In genomic region chr13:104615999-104616810, GRCm38 (mm10) we compare ENCODE assay signal across 14 mouse cellular contexts.
DNase-seq lines count a peak whose midpoint lies in the region; ATAC-seq and TF ChIP-seq lines count a peak whose summit lies in the region.
"Had no signal": no experiment of that assay in that cellular context is flagged by ENCODE, and none has a peak within 500 bp of the region (broad histone marks: within the 10 kb centered on the region; RNA-seq: fewer than 3 reads in every experiment).

No protein-coding gene starts in this region.

- no peak overlapping the region for H3K4me3 ChIP-seq in heart, embryonic 10.5 days
- no peak overlapping the region for H3K4me3 ChIP-seq in forebrain, embryonic 15.5 days
- H3K4me3 ChIP-seq in hindbrain, postnatal 0 days (ENCODE audit: low read length) = no peak overlapping the region

- peak; percentile 42 for DNase-seq in heart, embryonic 10.5 days (ENCODE audit: low spot score)
- no peak for DNase-seq in heart, adult 8-10 months (ENCODE audit: low spot score)
- DNase-seq in MN1 (ENCODE audit: low spot score) = peak; percentile 30
- peak; percentile 18 for DNase-seq in hindbrain, postnatal 0 days (ENCODE audit: low spot score)
- DNase-seq in gastrocnemius, postnatal 10 days = no peak
- no peak for DNase-seq in frontal cortex, postnatal 14 days (ENCODE audit: low spot score in 2 of 2)
- no peak for DNase-seq in layer of hippocampus, postnatal 25 days (ENCODE audit: extremely low spot score in 1 of 2, low spot score in 1 of 2)
- DNase-seq: adrenal gland, postnatal 36 days; heart, adult 18-20 months; heart, postnatal 14 days; kidney, adult 18-20 months; lung, postnatal 14 days had no signal

- no peaks in the 10 kb centered on the region for H3K27me3 ChIP-seq in heart, embryonic 10.5 days (ENCODE audit: insufficient read depth, poor library complexity, severe bottlenecking)
- no peaks in the 10 kb centered on the region for H3K27me3 ChIP-seq in forebrain, embryonic 15.5 days
- no peaks in the 10 kb centered on the region for H3K27me3 ChIP-seq in hindbrain, postnatal 0 days (ENCODE audit: insufficient read depth, low read length)

- no peaks in the 10 kb centered on the region for H3K9me3 ChIP-seq in heart, embryonic 10.5 days
- H3K9me3 ChIP-seq in forebrain, embryonic 15.5 days = no peaks in the 10 kb centered on the region
- H3K9me3 ChIP-seq in hindbrain, postnatal 0 days (ENCODE audit: low read length) = no peaks in the 10 kb centered on the region

- no peak overlapping the region for H3K9ac ChIP-seq in forebrain, embryonic 15.5 days (replicated peaks)
- no peak overlapping the region for H3K9ac ChIP-seq in hindbrain, postnatal 0 days (replicated peaks; ENCODE audit: low read length)
- H3K9ac ChIP-seq: liver, embryonic 14.5 days had no signal

- no peak overlapping the region for H3K4me2 ChIP-seq in forebrain, embryonic 15.5 days (replicated peaks)
- H3K4me2 ChIP-seq in hindbrain, postnatal 0 days (ENCODE audit: low read depth, low read length) = no peak overlapping the region

- WGBS in heart, embryonic 10.5 days = 84% methylated on average over 18 of the region's 18 CpGs
- 54% methylated on average over 18 of the region's 18 CpGs for WGBS in forebrain, embryonic 15.5 days
- 48% methylated on average over 18 of the region's 18 CpGs for WGBS in hindbrain, postnatal 0 days

- H3K4me1 ChIP-seq in heart, embryonic 10.5 days = 0 out of 2 replicates have a peak, but pooled peaks cover 3% of the 10 kb centered on the region
- no peaks in the 10 kb centered on the region for H3K4me1 ChIP-seq in forebrain, embryonic 15.5 days
- H3K4me1 ChIP-seq in hindbrain, postnatal 0 days (ENCODE audit: insufficient read depth, low read length) = peaks cover 6% of the 10 kb centered on the region; the same call in 1 of the 2 replicates

- TF ChIP-seq CTCF in hindbrain, postnatal 0 days (IDR thresholded peaks at IDR 0.05; ENCODE audit: low read depth) = no peak

- ATAC-seq in forebrain, embryonic 15.5 days (replicated peaks) = peak; percentile 69
- peak; percentile 47; the same call in 1 of the 2 replicates for ATAC-seq in hindbrain, postnatal 0 days

- no peaks in the 10 kb centered on the region for H3K36me3 ChIP-seq in heart, embryonic 10.5 days
- no peaks in the 10 kb centered on the region for H3K36me3 ChIP-seq in forebrain, embryonic 15.5 days
- H3K36me3 ChIP-seq in hindbrain, postnatal 0 days (ENCODE audit: insufficient read depth, low read length) = no peaks in the 10 kb centered on the region

- H3K27ac ChIP-seq in heart, embryonic 10.5 days = no peak overlapping the region
- no peak overlapping the region; the same call in 1 of the 2 replicates for H3K27ac ChIP-seq in forebrain, embryonic 15.5 days (replicated peaks)
- no peak overlapping the region for H3K27ac ChIP-seq in hindbrain, postnatal 0 days
- H3K27ac ChIP-seq: liver, embryonic 14.5 days had no signal

Comparison
In these comparisons a context has a peak if more than half of its experiments do, and no peak if none do; other contexts are left out.
1. DNase-seq: peak in heart, embryonic 10.5 days (single experiment), MN1 (single experiment) and hindbrain, postnatal 0 days (single experiment); none in heart, adult 8-10 months (single experiment), gastrocnemius, postnatal 10 days (single experiment), frontal cortex, postnatal 14 days (0 of 2) and layer of hippocampus, postnatal 25 days (0 of 2).